Mouse (Mus musculus): ENCODE measurements at regions not wholly inside any gene's neighbourhood (a gene's known extent, or its start where the extent isn't known, plus 50 kb on each side); places are given as distances from the start of the nearest gene placed in this dataset.

DNA sequence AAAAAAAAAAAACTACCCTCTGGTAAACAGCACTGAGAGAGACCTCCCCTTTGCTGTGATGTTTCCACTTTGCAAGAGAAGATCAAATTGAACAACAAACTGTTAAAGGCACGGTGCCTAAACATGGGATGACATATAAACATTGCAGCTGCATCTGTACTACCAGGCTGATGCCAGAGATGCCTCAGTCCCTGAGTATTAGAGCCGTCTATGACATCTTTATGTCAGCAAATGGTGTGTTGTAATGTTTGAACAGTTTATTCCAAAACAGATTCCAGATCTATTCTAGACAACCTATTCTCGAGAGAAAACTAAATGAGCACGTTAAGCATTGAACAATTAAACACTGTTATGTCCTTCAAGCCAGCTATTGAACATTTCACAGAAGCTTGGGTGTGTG lies 381.8 kb upstream of the Npvf start:
- Histone ChIP-seq H3K9me3 (replicated peaks) (no peaks in the 10 kb centered on the region), H3K27me3 (no peaks in the 10 kb centered on the region), H3K4me3 (no peak overlapping the region), H3K4me2 (replicated peaks) (no peak overlapping the region), H3K4me1 (peaks cover 7% of the 10 kb centered on the region), H3K27ac (no peak overlapping the region), H3K36me3 (no peaks in the 10 kb centered on the region), H3K9ac (no peak overlapping the region)
- no peak for ATAC-seq (ENCODE audit: low FRiP score)
- 72% methylated on average over 4 of the region's 4 CpGs for WGBS

DNA sequence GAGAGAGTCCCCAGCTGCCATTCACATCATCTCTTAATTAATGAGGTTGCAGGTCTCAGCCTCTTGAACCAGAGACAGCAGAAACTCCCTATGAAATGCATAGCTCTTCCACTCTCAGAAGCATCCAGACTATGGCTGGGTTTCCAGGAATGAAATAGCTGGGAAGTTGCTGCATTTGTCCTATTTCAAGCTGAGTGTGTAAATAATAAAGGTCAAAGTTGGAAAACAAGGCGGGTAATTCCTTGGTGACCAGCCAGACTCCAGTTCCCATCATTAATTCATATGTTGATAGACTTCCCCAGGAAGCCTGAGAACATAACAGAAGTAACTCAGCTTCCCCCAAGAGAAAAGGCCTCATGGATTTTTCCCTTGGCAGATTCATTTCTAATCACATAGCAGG lies 382.3 kb upstream of the Npvf start:
- no peak overlapping the region for H3K9ac ChIP-seq
- no peak overlapping the region for H3K4me2 ChIP-seq (replicated peaks)
- 0 out of 2 replicates have a peak overlapping the region, but pooled peaks have one; percentile 7 for H3K27ac ChIP-seq
- H3K4me1 ChIP-seq = peaks cover 7% of the 10 kb centered on the region
- WGBS = 14% methylated on average over 1 of the region's 1 CpGs
- ATAC-seq (ENCODE audit: low FRiP score) = no peak
- no peaks in the 10 kb centered on the region for H3K27me3 ChIP-seq
- H3K36me3 ChIP-seq = no peaks in the 10 kb centered on the region
- no peak overlapping the region for H3K4me3 ChIP-seq
- H3K9me3 ChIP-seq (replicated peaks) = no peaks in the 10 kb centered on the region

DNA sequence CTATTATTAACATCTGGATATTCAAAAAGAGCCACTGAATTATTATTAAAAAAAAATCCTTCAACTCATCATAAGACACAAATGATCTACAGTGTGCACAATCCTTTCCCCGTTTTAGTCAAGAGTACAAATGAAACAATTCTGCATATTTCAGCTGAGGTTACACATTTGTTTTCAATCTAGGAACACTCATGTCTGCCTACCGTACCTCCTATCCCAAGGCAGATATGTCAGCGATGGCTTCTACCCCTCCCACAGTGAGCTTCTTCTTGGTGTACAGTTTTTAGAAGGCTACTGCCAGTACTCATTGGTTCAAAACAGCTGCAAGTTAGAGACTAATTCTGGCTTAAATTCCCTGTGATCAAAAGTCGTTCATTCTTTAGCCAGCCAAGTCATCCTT lies 382.7 kb upstream of the Npvf start:
- 73% methylated on average over 4 of the region's 4 CpGs for WGBS
- H3K27ac ChIP-seq = 0 out of 2 replicates have a peak overlapping the region, but pooled peaks have one; percentile 7

DNA sequence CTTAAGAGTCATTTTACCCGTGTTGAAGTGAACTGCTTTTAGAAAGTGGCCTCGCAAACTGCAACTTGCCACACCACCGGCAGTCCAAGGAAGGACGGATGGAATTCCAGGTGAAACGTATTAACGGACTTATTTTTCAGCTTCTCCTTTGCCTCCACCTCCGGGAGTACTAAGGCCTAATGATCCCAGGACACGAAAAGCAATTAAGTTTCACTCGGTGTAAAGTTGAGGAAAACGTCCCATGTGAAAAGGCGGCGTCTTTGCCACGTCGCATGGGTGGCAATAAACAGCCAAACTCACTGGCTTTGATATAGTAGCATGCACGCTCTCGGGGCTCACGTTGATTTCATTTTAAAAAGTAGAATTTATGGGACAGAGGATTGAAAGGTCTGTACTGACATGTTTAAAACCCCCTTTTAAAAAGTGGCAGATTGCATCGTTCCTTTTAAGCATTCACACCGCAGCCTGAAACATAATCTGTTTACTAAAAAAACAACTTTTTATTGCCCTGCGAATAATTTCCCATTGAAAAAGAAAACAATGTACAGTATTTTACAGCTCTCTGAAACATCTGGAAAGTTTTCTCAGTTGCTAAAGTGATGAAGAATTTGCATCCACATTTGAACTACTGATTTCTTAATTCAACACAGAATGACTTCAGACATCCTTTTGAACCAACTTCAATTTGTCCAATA lies 385.4 kb upstream of the Npvf start:
- Histone ChIP-seq H3K4me2 (replicated peaks) (no peak overlapping the region), H3K9ac (no peak overlapping the region), H3K36me3 (no peaks in the 10 kb centered on the region), H3K9me3 (replicated peaks) (no peaks in the 10 kb centered on the region), H3K4me3 (no peak overlapping the region), H3K27ac (no peak overlapping the region), H3K4me1 (peaks cover 6% of the 10 kb centered on the region), H3K27me3 (no peaks in the 10 kb centered on the region)
- no peak for ATAC-seq (ENCODE audit: low FRiP score)
- 81% methylated on average over 20 of the region's 20 CpGs for WGBS

More for the DNA sequence above, 382.7 kb upstream of the Npvf start:
- H3K9ac ChIP-seq = no peak overlapping the region
- peaks cover 6% of the 10 kb centered on the region for H3K4me1 ChIP-seq
- no peak overlapping the region for H3K4me3 ChIP-seq
- H3K4me2 ChIP-seq (replicated peaks) = no peak overlapping the region
- no peaks in the 10 kb centered on the region for H3K27me3 ChIP-seq
- ATAC-seq (ENCODE audit: low FRiP score) = no peak
- no peaks in the 10 kb centered on the region for H3K9me3 ChIP-seq (replicated peaks)
- no peaks in the 10 kb centered on the region for H3K36me3 ChIP-seq

GRCm38 (mm10) chr6:51043970-51044369 lies 388.5 kb upstream of the Nfe2l3 start:
- H3K4me2 ChIP-seq (replicated peaks) = no peak overlapping the region
- no peak overlapping the region for H3K9ac ChIP-seq
- H3K27ac ChIP-seq = no peak overlapping the region
- no peaks in the 10 kb centered on the region; the same call in 1 of the 2 replicates for H3K4me1 ChIP-seq
- H3K4me3 ChIP-seq = no peak overlapping the region
- WGBS = 63% methylated on average over 7 of the region's 7 CpGs
- no peaks in the 10 kb centered on the region for H3K27me3 ChIP-seq
- H3K36me3 ChIP-seq = no peaks in the 10 kb centered on the region
- H3K9me3 ChIP-seq (replicated peaks) = no peaks in the 10 kb centered on the region
- ATAC-seq (ENCODE audit: low FRiP score) = no peak

- Histone ChIP-seq H3K4me1 (no peaks in the 10 kb centered on the region; the same call in 1 of the 2 replicates), H3K9ac (no peak overlapping the region), H3K9me3 (replicated peaks) (no peaks in the 10 kb centered on the region), H3K27me3 (no peaks in the 10 kb centered on the region), H3K36me3 (no peaks in the 10 kb centered on the region), H3K4me3 (no peak overlapping the region), H3K27ac (no peak overlapping the region), H3K4me2 (replicated peaks) (no peak overlapping the region)
- no peak for ATAC-seq (ENCODE audit: low FRiP score)
- WGBS = 71% methylated on average over 14 of the region's 14 CpGs
Measured at GRCm38 (mm10) chr6:51044873-51045272, 387.6 kb upstream of the Nfe2l3 start.

GRCm38 (mm10) chr6:51052451-51052921 lies 380.0 kb upstream of the Nfe2l3 start:
- ATAC-seq (ENCODE audit: low FRiP score) = peak; percentile 57; the same call in 1 of the 2 replicates
- no peak overlapping the region for H3K4me3 ChIP-seq
- H3K4me2 ChIP-seq (replicated peaks) = no peak overlapping the region
- H3K36me3 ChIP-seq = no peaks in the 10 kb centered on the region
- H3K9me3 ChIP-seq (replicated peaks) = no peaks in the 10 kb centered on the region
- H3K27me3 ChIP-seq = no peaks in the 10 kb centered on the region
- H3K9ac ChIP-seq = no peak overlapping the region
- 38% methylated on average over 5 of the region's 5 CpGs for WGBS
- H3K4me1 ChIP-seq = peaks cover 28% of the 10 kb centered on the region
- H3K27ac ChIP-seq = peak overlapping the region; percentile 68

- Histone ChIP-seq H3K27ac (peak overlapping the region; percentile 83), H3K4me2 (replicated peaks) (no peak overlapping the region), H3K4me1 (peaks cover 46% of the 10 kb centered on the region), H3K9me3 (replicated peaks) (no peaks in the 10 kb centered on the region), H3K27me3 (no peaks in the 10 kb centered on the region), H3K9ac (no peak overlapping the region), H3K36me3 (no peaks in the 10 kb centered on the region), H3K4me3 (no peak overlapping the region)
- WGBS = 24% methylated on average over 7 of the region's 7 CpGs
- peak; percentile 85 for ATAC-seq (ENCODE audit: low FRiP score)
Measured at GRCm38 (mm10) chr6:51057229-51057628, 375.2 kb upstream of the Nfe2l3 start.

- Histone ChIP-seq H3K27ac (peak overlapping the region; percentile 40; the same call in 1 of the 2 replicates), H3K9ac (no peak overlapping the region), H3K27me3 (no peaks in the 10 kb centered on the region), H3K4me2 (replicated peaks) (no peak overlapping the region), H3K4me1 (peaks cover 35% of the 10 kb centered on the region), H3K36me3 (no peaks in the 10 kb centered on the region), H3K9me3 (replicated peaks) (no peaks in the 10 kb centered on the region), H3K4me3 (no peak overlapping the region)
- no peak for ATAC-seq (ENCODE audit: low FRiP score)
- WGBS = 61% methylated on average over 7 of the region's 7 CpGs
Measured at GRCm38 (mm10) chr6:51059923-51060847, 372.3 kb upstream of the Nfe2l3 start.

GRCm38 (mm10) chr6:51060848-51061535 lies 371.5 kb upstream of the Nfe2l3 start:
- ATAC-seq (ENCODE audit: low FRiP score) = no peak
- no peaks in the 10 kb centered on the region for H3K36me3 ChIP-seq
- H3K27me3 ChIP-seq = no peaks in the 10 kb centered on the region
- no peak overlapping the region for H3K4me2 ChIP-seq (replicated peaks)
- no peak overlapping the region for H3K9ac ChIP-seq
- H3K4me1 ChIP-seq = peaks cover 33% of the 10 kb centered on the region
- H3K27ac ChIP-seq = peak overlapping the region; percentile 48; the same call in 1 of the 2 replicates
- no peaks in the 10 kb centered on the region for H3K9me3 ChIP-seq (replicated peaks)
- no peak overlapping the region for H3K4me3 ChIP-seq
- WGBS = 40% methylated on average over 17 of the region's 17 CpGs

- Histone ChIP-seq H3K27me3 (no peaks in the 10 kb centered on the region), H3K4me2 (replicated peaks) (no peak overlapping the region), H3K36me3 (no peaks in the 10 kb centered on the region), H3K4me3 (no peak overlapping the region), H3K27ac (no peak overlapping the region), H3K9me3 (replicated peaks) (no peaks in the 10 kb centered on the region), H3K4me1 (peaks cover 29% of the 10 kb centered on the region), H3K9ac (no peak overlapping the region)
- no peak for ATAC-seq (ENCODE audit: low FRiP score)
- 79% methylated on average over 6 of the region's 6 CpGs for WGBS
Measured at GRCm38 (mm10) chr6:51065156-51065555, 367.3 kb upstream of the Nfe2l3 start.

- WGBS = 80% methylated on average over 11 of the region's 11 CpGs
- Histone ChIP-seq H3K4me2 (replicated peaks) (no peak overlapping the region), H3K9ac (no peak overlapping the region), H3K9me3 (replicated peaks) (no peaks in the 10 kb centered on the region), H3K4me3 (no peak overlapping the region), H3K27ac (no peak overlapping the region), H3K4me1 (peaks cover 24% of the 10 kb centered on the region), H3K36me3 (no peaks in the 10 kb centered on the region), H3K27me3 (no peaks in the 10 kb centered on the region)
- no peak for ATAC-seq (ENCODE audit: low FRiP score)
Measured at GRCm38 (mm10) chr6:51067332-51067731, 365.1 kb upstream of the Nfe2l3 start.
